Mouse (Mus musculus) CD4-positive, CD25-positive, alpha-beta regulatory T cell, adult 4 months (primary cell): ENCODE measurements around the gene Ism1. TPM values are rescaled to one million over a fixed set of nuclear protein-coding genes. Genes with fewer than 3 reads are reported as not detected.

Source experiments
- polyA plus RNA-seq, 2 experiments: library from polyadenylated mRNA; unstranded; fragments of 100-300 nt; shearing (Covaris generic); gene quantifications; one replicate each; pipeline ENCODE4 v1.2.1; 2017

Gene Ism1
- polyA plus RNA-seq, 2 experiments from 2014 or later: 0.26 TPM; not detected in 1

Other genes starting within 250 kb of the Ism1 start
- not detected for gene Sptlc3, start 184.3 kb upstream of the Ism1 start, polyA plus RNA-seq